Mouse (Mus musculus) retina, embryonic 14.5 days (tissue): ENCODE measurements at regions not wholly inside any gene's neighbourhood (a gene's known extent, or its start where the extent isn't known, plus 50 kb on each side); places are given as distances from the start of the nearest gene placed in this dataset.

Experiments used
- DNase-seq: peaks from one replicate; pipeline ENCODE4 v3.0.0-alpha.2; 2015; ENCODE audit warnings: low spot score

DNA sequence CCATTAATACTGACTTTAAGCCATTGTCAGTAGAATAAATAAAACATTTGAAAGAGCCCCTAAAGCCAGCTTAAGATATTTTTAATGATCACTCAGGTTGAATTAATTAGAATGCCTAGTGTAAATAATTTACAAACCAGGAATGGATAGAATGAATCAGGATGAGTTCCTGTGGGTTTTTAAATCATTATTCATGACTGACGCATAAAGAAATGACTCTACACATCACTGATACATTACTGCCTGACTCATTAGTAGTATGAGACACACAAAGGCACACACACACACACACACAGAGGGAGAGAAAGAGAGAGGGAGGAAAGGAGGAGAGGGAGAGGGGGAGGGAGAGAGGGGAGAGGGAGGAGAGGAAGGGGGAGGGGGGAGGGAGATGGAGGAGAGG is 612.0 kb downstream of the Ipmk start:
- DNase-seq = no peak

DNA sequence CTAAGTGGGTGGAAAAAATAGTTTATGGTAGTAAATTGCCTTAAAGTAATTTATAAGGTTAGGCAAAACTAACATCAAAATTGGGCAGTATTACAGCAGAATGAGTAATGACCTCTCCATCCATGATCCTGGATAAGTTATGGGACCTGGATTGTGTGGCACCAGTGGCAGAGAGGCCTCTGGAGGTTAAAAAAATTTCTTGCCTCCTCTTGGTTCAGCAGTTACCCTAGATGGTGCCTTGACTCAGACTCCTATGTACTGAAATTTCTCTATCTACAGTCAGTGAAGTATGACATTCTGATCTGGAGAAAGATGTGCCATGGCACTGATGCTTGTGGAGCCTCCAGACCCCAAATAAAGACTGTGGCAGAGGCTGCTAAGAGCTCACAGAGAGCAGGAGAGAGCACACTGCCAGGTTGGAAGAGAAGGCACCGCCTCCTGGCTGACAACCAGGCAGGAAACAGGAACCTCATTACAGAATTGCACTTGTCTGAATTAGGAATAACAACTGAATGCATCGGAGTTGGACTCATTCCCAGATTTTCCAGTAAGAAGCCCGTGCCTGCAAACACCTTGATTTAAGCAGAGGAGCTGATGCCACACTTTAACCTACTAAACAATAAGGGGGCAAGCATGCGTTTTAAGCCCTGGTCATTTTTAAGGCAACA is 613.0 kb downstream of the Ipmk start:
- DNase-seq = no peak

DNA sequence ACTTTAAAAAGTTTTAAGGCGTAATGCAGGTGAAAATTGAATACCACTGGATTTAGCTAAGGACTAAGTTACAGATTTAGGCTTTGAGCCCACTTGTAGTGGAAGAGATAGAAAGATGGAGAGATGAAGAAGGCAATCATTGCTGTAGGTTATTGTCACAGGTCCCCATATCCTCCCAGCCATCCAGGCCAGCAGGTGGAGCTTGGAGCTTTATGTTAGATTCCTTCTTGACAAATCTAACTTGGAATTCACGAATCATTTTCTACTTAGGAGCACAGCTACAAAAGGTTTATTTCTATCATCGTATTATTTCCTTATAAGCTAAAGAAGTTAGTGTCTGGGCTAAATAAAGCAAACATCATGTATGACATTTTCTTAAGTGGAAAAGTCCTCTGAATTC is 630.5 kb downstream of the Ipmk start:
- DNase-seq = no peak

DNA sequence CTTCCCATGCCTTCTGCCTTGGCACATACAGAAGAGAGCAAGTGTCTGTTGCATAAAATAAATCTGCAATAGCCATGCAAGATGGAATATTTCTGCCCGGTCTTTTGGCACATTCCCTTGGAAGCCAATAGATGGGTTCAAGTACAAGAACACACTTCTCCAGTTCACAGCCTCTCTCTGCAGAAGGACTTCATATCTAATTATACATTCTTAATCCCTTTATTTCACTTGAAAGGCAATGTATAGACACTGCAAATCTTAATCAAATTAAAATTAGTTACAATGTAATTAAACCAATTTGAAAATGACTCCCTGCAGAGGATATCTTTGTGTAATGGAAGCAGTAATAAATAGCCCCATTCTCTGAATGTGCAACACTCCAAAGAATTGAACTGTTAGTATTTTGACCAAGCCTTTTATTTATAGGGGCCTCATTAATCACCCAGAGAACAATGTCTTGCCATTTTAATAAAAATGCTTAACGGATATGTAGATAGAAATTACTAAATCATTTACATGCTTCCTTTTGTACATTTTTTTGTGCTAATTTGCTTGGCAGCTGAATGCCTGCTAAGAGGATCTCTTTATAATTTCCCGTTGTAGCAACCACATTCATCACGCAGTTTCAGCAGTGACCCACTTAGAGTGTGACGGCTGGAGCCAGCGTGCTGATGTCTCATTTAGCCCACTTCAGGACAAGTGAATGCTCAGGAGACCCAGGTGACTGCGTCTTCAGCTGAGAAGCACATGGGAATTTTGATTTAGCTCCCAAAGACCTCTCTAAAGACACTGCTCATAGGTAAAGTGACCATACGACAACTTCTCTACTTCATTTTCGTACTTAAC is 651.5 kb upstream of the Zwint start:
- peak; percentile 50 for DNase-seq
